Mouse (Mus musculus) hematopoietic stem cell, adult 5-6 weeks (primary cell): Measurements from ENCODE around the gene Hira. TPM values are rescaled to one million over a fixed set of nuclear protein-coding genes. Genes with fewer than 3 reads are reported as not detected.
"Not testable (repeated sequence)": the region's sequence is repeated elsewhere in the genome, so short reads cannot be mapped to it uniquely, and the experiment has no call there.

ENCODE experiments used
- ATAC-seq, 2 experiments: fragments of 125-278 bp in 1 of 2; replicated peaks in 1 of 2; 2 replicates each; pipeline ENCODE4 v1.8.0; 2016 to 2017; ENCODE audit warnings: inconsistent platforms in 2 of 2, mild to moderate bottlenecking in 2 of 2, moderate number of reproducible peaks in 2 of 2, low read depth in 1 of 2, moderate TSS enrichment in 1 of 2; ENCODE audit not compliant: low FRiP score in 2 of 2, poor library complexity in 2 of 2, severe bottlenecking in 2 of 2, insufficient read depth in 1 of 2, low TSS enrichment in 1 of 2
- total RNA-seq: library from RNA; stranded (forward); fragments of 172-1452, 232-1000 nt; gene quantifications from 2 replicates; pipeline ENCODE4 v1.2.3, GENCODE M21; 2017

Hira gene
- total RNA-seq, 1 experiment from 2014 or later, result 65.7 TPM

DNA sequence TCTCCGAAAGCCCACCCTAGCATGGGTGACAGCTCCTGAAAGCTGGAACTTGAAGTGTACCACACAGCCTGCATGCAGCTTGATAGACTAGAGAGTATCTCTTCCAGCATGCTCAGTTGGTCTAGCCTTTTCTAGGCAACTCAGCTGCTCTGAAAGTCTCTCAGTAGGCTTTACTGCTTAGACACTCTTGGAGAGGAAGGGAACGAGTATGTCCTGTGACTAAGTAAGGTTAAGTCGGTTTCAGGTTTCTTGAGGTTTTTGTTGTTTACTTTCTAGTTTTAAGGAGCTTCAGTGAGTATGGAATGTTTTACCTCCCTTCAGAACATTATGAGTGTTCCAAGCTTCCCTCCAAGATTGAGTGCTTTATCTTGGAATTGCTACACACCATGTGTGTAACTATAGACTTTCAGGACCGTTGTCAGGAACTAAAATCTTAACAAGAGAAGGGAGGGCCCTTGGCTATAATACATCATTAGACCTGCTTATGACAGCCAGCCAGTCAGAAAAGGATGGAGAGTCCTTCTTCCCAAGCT, 17.1 kb downstream of the Hira start:
- no peak for ATAC-seq

DNA sequence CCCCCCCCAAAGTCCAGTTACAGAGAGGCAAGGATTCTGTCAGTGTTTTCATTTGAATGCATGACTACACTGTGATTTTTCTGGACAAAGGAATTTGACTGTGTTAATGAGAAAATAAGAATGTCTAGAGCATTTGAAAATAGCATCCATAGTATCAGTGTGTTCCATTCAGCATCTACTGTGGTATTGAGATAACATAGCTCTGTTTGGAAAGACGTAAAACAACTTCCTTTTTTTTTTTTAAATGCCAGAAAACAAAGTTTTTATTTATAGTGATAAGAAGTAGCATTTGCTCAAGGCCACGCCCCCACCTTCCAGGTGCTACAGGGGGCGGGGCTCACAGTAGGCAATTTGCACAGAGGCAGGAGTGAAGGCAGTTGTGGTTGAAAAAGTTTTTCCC, 18.4 kb downstream of the Hira start:
- ATAC-seq, result no peak

DNA sequence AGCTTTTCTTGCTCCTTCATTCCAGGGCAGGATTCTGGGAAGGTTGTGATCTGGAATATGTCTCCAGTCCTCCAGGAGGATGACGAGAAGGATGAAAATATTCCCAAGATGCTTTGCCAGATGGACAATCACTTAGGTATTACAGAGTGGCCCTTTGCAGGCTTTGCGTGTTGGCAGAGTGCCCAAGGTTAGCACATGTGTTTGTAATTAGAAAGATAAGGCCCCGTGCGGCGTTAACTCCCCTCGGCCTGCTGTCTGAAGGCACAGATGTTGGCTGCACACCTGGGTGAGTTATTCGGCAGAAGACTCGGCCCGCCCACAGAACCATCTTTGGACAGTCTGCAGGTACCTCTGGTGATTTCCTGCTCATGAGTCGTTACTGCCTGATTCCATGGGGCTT, 19.6 kb downstream of the Hira start:
- ATAC-seq, result no peak

DNA sequence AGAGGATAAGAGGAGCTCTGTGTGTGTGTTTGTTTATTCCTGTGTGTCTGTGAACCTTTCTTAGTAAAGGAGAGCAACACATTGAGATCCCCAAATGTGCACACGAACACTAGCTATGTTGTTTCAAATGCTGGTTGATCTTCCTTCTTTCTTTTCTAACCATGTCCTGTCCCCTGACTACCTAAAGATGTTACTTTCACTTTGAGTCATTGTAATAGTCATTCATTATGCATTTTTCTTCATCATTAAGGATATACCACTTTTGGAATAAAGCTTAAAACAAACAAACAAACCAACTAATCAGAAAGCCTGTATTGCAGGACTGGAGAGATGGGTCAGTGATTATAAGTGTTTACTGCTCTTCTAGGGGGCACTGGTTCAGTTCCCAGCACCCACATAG, 28.8 kb downstream of the Hira start:
- no peak for ATAC-seq

DNA sequence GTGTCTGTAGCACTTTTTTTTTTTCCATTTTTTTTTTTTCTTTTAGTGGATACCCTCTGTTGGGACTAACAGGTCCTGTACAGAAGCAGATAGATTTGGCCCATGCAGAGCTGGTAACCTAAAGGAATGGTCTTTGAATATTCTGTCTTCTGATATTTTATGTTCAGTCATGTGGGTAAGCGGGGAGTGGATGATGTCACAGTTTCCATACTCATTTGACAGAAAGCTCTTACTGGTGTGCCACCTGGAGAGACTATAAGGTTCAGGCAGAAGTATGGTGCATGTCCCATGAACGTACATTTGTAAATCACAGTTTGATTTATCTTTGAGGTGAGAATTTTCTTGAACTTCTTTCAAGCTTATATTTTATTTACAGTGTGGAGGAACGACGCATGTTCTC, 39.2 kb downstream of the Hira start:
- ATAC-seq, result no peak

DNA sequence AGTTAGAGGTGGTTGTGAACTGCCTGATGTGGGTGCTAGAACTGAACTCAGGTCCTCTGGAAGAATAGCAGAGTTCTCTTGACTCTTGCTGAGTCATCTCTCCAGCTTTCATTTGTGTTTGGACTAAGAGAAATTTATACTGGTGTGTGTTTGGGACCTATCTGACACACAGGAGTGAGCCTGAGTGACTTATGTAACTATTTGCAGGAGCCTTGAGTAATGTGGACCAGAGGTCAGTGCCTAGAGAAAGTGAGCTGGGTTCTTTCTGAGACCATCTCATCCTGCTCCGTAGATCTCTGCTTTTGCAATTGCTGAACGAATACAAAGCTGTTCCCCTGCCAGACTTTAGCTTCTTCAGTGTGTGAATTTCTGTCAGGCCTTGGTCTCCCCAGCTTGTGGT, 44.9 kb downstream of the Hira start:
- ATAC-seq, result no peak

DNA sequence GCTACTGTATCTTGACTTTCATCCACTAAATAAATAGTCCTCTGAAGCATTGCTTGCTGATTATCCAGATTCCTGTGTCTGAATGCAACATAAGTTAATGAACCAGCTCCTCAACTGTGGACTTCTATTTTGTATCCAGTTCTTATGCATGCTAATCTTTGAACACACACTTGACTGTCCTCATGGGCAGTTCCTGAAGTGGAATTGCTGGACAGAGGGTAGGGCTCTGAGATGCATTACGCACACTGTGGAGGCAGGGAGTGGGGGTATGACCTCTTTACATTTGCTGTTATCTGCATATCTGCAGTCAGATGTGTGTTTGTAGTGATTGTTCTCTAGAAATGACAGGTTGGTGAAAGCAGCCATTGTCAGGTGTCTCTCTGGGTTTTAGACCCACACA, 51.1 kb downstream of the Hira start:
- no peak for ATAC-seq

DNA sequence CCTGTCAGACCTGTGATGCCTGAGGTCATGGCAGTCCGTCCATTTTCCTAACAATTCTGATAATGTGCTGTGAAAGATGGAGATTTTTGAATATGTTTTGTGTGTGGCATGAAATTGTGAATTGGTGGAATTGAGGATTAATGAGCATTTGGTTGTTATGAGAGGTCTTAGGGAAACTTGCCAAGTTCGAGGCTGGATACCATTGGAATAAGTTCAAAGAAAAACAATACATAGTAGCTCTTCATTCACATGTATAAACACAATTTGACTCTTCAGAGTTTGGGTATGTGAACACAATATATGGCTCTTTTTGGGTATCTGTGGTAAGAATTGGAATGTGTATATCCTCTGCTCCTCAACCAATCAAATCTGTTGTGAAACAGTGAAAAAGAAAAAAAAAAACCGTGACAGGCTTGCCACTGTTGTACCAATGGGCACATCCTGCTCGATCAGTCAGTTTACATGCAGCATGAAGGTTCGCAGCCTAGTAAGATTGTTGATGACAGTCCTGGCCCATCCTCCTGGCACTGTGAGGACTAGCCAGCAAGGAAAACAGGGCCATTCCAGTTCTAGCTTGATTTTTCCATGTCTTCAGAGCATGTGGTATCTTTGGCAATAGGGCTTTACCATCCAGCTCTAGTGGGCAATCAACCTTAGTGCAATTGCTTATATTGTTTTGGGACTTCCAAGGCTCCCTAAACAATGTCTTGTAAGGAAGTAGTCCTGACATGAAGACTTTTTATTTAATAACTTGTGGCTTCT, 61.7 kb downstream of the Hira start:
- no peak for ATAC-seq

DNA sequence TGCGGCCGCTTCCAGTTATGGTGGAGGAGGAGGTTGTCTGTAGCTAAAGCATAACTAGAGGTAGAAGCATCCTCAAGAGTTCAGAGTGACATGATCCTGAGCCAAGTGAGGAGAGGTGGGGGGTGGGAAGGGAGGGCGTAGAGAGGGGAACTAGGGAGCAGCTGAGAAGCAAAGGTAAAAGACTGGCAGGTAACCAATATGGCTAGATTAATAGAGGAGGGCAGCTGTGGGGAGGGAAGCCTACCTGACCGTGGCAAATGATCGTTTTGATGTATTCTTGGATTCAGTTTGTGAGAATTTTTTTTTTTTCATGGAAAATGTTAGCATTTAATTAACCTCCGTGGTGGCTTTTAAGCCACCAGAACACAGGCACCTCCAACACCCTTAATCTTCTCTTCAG, 67.1 kb downstream of the Hira start:
- no peak for ATAC-seq

DNA sequence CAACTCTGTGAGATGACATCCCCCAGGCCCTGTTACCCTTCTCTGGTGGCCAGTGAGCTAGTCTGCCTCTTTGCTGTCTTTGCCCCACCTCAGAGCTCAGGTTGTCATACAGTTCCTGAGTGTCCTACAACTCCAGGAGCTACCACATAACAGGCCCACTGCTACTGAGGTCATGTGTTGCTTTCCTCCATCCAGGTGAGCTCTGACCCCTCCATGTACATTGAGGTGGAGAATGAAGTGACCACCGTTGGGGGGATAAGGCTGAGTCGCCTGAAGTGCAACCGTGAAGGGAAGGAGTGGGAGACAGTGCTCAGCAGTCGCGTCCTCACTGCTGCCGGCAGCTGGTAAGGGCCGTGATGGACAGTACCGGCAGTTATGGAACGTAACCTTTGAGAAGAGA, 72.1 kb downstream of the Hira start:
- ATAC-seq, result no peak

DNA sequence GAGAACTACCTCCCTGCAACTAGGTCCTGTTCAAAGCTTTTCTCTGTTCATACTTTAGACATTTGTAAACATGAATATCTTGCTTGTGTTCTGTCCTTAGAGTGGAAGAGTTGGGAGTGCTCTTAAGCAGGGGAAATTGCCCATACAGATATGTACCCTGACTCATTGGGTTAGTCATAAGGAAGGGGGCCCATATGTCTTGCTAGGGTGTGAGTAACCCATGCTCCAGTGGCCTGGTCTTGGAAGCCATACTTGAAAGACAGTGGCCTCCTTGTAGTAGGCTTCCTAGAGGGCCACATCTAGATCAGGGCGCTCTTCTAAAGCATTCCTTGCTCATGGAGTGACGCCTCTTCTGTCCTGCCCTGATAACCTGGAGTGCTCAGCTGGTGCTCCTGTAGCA, 73.5 kb downstream of the Hira start:
- ATAC-seq, result no peak

DNA sequence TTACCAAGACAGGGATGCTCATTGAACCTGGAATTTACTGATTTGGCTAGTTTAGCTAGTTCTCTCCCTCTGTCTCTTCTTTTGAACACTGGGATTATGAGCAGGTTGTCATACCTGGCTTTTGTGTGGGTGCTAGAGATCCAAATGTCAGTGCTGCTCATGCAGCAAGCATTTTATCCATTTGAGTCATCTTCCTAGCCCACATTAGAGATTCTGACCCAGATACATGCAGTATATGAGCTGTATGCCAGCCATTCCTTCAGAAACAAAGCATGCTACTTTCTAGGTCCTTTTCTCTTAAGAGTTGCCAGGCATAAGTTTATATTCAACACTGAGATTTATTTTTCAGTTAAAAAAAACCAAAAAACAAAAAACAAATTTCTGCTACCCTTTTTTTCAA, 76.0 kb downstream of the Hira start:
- no peak for ATAC-seq

DNA sequence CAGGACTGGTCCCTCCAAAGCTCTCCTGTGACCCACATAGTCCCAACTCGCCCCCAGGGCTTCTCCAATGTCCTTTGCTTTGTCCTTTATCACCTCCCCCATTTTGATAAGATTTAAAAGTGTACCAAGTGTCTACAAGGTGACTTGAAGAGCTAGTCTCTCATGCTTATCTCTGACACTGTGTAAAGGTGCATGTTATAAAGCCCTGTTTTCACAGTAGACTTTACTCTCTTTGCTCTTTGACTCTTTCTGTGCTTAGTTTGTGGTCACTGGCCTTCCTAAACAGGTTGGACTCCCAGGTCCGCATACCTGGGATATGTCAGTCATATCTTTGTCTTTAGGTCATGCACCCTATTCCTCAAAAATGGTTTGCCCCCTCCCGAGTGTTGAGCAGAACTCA, 78.2 kb downstream of the Hira start:
- no peak for ATAC-seq

DNA sequence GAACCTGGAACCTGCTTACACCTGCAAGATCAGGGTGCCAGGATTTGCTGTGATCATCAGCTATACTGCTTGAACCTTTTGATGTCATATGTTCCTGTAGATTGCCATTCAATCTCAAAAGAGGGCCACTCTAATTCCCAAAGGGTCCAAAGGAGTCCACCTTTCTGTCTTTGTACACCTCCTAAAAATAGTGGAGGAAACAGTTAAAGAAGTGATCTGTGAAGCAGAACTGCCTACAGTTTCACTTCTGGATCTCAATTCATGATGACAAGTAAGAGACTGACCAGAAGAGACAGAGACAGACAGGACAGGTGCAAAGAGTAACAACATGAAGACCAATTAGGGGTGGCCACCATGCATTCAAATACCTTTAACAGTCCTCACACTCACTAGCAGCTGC, 86.6 kb downstream of the Hira start:
- no peak for ATAC-seq

DNA sequence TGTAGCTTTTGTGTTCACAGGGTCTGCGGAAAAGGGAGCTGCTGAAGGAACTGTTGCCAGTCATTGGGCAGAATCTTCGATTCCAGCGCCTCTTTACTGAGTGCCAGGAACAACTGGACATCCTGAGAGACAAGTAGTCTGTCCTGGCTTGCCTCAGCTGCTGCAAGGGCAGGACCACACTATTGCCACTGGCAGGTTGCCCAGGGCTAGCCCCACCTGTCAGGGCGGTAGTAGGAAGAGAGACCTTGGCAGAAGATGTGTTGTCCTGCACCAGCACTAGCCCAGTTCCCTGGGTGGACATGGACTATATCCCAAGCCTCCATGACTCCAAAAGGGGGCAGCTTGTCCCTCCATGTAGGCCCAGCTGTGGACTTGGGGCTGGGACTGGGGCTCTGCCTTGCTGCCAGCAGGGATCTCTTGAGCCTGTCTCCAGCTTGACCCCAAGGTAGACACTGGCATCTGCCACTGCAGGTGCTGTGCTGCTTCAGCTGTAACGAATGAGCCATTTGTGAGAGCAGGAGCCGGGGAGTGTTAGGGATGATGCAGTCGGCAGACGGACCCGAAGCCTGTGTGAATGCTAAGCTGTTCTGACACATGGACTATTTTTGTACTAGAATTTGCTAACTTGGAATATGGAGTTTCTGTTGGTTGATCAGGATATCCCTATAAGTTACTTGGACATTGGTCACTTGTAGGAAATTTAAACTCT, 92.7 kb downstream of the Hira start:
- ATAC-seq, result no peak; a peak in 1 of 4 replicates

DNA sequence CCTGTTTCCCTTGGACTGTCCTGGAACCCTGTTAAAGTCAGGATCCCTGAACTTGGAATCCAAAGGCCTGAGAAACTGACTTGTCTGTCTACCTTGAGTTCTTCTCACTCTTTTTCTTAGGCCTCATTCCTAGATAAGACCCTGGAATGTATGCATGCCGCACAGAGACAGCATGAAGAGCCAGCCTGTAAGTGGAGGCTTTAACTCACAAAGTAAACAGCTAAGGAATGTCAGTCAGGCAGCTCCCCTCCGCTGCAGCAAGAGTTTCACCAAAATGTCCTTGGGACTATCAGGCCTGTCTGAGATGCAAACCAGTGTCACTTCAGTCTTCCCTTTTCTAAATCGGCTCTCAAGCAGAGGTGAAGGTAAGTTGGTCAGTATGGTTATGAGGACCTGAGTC, 94.0 kb downstream of the Hira start:
- ATAC-seq, result no peak

DNA sequence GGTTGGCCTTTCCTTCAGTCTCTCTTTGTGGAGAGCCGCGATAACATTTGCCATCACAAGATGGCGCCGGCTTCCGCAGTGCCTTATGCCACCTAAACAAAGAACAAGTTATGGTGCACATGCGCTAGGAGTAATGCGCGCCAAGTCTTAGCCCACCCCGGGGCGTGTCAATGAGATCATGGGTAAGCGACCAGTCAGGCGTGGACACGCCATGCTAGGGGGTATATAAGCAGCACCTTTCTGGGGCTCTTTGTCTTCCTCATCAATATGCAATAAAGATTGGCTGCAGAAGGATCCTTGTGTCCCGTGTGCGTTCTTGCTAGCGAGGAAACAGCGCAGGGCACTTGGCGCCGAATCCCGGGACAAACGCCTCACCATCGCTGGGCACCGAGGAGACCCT, 98.8 kb downstream of the Hira start:
- ATAC-seq, result not testable (repeated sequence)

DNA sequence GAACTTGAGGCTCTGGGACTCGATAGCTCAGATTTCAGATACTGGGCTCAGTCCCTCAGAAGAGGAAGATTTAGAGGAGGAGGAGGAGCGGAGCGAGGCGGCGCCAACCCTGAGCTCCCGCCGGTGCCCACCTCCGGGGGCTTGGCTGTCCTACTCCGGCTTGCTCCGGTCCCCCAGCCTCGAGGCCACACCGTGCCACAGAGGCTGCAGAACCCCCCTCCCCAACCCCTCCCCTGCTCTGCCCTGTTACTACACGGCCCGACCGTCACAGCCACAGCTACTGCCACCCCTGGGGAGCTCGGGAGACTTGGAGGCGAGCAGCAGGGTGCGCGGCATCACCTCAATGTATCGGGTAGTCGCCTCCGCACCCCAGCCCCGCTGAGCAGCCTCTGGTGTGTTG, 99.5 kb downstream of the Hira start:
- ATAC-seq, result no peak

DNA sequence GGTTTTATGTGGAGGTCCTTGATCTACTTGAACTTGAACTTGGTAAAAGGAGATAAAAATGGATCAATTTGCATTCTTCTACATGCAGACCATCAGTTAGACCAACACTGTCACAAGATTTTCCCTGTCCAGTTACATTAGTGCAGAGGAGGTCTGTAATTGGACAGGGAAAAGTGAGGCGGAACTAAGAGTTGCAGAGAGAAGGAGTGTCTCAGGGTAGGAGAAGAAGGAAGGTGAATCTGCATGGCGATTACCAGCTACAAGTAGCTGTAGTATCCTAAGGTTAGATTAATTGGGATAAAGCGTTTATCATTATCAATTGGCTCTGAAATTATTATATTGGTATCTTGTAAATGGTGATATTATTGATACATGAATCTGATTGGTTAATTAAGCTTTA, 109.5 kb downstream of the Hira start:
- ATAC-seq, result no peak
